Mouse (Mus musculus) cerebellum, postnatal 10 days (tissue): ENCODE results near the gene Rfpl4.
"Not testable (repeated sequence)": the region's sequence is repeated elsewhere in the genome, so short reads cannot be mapped to it uniquely, and the experiment has no call there.

Source experiments
- DNase-seq, 2 experiments: peaks; one replicate each; pipeline ENCODE4 v3.0.0; 2021; ENCODE audit warnings: mixed read lengths in 2 of 2

Gene Rfpl4

DNA sequence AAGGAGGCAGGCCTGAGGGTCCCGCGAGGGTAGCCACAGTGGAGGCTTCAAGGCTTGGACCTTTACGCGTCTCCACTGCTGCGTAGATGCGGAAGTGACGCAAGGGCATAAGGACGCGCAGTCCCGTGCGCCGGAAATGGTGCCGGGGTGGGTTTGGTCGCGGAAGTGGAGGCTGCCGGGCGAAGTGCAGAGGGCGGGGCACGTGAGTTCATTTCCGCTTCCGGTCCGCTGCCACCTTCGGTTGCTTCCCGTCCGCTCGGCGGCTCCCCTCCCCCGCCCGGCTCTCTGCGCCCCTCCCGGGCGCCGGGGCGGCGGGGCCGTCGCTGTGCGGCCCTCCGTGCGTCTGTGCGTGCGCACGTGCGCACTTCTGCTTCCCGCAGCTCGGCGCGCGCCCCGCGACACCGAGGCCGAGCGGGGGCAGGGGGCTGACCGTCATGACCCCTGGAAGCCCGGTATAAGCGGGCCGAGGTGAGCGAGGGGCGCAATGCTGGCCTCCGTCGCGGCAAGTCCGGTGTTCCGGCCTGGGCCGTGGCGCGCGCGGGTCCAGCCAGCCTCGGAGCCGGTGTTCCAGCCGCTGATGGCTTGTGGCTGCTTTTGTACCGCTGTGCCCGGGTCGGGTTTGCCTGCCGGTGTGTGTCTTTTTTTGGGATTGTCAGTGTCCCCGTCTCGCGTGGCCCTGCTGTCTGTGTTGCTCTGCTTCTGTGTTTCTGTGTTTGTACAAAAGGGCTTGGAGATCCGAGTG lies 36.6 kb downstream of the Rfpl4 start, which contains the start of gene Epn1:
TSS of gene Epn1 (plus strand) at position 226 of the 742 bp plus-strand sequence.
- peak; percentile 98 to 99 for DNase-seq

DNA sequence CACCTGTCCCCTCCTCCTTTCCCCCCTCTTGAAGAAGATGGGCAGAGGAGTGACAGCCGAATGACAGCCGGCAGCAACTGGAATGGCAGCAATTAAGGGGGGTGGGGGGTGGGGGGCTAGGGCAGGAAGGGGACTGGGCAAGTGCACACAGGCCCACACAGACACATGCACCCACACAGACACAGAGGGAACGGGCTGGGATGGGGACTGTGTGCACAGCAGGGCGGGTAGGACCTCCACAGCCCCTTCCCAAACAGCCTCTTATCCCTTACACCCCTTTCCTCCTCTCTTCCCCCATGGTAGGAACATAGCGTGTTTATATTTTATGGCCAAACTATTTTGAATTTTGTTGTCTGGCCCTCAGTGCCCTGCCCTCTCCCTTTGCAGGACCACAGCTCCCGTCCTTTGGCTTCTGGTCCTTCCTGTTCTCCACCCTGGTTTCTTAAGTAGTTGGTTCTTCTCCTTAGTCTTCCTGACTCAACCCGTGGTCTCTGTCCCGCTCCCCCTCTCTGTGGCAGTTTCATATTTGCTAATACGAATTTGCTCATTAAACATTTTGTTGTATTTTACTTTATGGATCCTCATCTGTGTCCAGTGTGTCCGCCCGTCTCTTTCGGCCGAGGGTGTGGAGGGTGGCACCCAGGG lies 37.3 kb downstream of the Rfpl4 start:
- DNase-seq: not testable (repeated sequence)

DNA sequence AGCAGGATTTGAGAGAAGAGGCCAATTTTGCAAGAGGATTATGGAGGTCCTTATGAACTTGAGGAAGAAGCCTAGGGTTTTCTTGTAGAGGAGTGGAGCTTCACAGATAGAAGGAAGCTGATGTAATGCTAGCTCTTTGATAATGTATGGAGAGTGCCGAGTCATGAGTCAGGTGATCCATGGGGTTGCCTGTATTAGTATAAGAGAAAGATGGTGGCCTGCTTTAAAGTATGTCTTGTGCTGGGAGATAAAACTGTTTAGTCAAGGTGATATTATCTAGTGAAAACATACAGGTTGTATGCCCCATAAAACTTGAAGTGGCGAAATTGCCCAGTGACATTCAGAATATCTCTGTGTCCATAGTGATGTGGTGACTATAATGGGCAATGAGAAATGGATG lies 39.8 kb downstream of the Rfpl4 start:
- no peak for DNase-seq

DNA sequence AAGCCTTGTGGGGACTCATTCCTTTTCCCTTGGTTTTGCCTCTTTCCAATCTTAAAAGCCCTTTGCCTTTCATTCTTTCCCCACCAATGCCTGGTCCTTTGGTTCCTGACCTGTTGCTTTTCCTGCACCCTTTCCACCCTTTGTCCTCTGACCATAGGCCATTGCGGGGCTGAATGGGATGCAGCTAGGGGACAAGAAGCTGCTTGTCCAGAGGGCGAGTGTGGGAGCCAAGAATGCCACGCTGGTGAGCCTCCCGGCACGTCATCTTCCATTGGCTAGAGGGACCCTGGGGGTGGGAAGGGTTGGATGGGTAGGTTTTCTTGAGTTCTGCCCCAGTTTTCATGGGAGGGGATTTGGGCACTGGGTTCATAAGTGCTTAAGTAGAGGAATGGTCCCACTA lies 41.8 kb downstream of the Rfpl4 start:
- DNase-seq: no peak

DNA sequence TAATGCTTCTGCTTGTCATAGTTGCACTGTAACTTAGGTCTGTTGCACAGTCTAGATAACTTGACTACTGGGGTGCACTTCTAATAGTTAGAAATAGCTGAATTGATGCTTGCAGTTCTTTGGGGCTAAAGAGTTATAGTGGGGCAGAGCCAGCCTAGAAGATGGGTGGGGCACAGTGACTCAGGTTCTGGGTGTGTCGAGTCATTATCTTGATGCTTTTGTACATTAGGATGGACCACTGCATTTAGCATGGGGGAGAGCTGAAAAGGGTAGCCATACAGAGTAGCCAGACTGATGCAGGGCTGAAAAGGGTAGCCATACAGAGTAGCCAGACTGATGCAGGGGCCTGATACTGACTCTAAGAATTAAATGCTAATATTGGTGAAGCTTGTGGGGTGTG lies 43.2 kb downstream of the Rfpl4 start:
- DNase-seq: no peak

DNA sequence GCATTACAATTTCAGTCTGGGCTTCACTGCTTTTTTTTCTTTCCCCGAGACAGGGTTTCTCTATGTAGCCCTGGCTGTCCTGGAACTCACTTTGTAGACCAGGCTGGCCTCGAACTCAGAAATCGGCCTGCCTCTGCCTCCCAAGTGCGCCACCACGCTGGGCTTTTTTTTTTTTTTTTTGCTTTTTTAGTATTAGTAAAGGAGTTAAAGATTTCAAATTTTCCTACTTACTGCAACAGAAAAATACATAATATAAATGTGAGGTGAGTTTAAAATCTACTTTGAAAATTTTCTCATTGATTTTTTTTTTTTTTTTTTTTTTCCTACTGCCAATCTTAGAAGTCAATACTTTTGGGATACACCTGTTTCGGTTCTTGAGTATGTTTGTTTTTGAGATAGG lies 51.9 kb downstream of the Rfpl4 start:
- DNase-seq: no peak

DNA sequence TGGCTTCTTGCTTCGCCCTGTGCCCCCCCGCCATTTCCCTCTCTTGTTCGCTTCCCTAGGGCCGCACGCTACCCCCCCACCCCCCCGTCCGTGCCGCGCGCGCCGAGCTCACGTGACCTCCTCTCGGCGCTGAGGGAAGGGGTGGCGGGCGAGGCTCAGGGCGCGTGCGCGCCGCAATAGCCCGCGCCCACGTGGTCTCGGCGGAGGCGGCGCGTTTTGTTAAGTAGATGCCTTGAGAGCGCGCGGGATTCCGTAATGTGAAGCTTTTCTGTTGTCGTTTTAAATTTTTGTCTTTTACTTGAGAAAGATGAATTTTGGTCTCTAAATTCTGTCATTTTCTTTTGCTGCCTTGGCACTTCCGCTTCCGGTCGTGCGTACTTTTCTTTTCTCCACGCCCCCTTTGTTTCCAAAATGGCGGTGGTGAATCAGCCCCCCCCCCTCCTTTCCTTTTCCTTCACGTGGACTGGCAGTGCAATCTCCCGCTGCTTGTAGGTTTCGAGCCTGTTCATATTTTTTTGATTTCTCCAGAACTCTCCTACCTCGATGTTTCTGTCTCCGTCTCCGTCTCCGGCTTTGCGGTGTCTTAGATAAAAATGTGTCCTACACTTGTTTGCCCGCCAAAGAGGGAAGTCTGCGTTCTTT lies 54.3 kb downstream of the Rfpl4 start:
- peak; percentile 77 to 85 for DNase-seq

DNA sequence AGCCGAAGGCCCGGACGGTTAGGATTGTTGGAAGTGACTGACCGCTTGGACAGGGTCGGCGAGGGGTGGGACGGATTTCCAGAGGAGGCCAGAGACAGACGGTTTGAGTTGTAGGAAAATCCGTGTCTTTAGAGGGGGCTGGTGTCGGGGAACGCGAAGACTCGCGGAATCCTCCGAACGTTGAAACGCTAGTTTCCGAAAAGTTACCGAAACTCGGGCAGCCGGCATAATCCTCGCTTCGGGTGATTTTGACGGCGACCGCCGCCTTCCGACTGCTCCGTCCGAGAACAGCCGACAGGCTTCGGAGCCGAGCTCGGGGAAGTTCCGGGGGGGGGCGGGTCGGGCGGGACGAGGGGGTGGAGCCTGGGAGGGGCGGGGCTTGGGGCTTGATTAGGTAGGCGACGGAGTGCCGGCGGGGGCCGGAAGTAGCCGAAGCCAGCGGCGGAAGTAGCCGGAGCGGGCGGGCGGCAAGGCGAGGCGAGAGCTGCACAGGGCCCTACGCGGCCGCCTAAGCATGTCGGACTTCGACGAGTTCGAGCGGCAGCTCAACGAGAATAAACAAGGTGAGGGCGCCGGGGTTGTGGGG lies 54.9 kb downstream of the Rfpl4 start, which contains the start of gene U2af2:
TSS of gene U2af2 (plus strand) at position 370 of the 586 bp plus-strand sequence.
- DNase-seq: peak; percentile 99

DNA sequence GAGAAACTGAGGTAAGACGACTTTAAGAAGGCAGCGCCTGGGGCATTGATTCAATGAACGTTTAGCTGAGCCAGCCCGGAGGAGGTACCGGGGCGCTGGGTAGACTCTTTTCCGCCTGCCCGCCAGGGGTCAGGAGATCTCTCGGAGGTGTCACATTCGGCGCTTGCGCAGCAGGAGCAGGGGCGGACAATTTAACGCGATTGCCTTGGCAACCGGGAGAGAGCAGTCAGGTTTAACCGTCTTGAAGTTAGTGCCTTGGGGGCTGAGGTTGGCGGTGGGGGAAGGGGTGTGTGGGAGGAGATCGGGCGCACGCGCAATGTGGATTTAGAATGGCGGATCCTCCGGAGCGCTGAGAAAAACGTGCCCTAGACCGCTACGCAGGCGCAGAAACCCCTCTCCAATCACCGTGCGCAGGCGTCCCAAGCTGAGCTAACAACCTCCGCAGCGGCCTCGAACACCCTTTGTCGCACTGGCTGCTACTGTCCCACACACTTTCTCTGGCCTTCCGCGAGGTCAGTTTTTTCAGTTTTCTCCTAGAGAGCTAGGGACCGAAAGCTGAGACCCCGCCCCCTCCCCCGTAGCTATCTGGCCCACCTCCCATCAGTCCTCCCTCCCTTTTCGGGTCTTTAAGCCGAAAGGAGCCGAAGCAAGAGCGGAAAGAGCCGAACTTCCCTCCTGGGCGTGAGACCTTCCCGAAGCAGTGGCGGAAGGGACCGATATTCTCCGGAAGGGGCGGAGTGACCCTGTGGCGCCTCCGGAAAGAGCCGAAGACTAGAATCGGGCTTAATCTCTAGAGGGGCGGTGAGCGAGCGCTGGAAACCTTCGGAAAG lies 55.6 kb downstream of the Rfpl4 start:
- peak; percentile 100 for DNase-seq

DNA sequence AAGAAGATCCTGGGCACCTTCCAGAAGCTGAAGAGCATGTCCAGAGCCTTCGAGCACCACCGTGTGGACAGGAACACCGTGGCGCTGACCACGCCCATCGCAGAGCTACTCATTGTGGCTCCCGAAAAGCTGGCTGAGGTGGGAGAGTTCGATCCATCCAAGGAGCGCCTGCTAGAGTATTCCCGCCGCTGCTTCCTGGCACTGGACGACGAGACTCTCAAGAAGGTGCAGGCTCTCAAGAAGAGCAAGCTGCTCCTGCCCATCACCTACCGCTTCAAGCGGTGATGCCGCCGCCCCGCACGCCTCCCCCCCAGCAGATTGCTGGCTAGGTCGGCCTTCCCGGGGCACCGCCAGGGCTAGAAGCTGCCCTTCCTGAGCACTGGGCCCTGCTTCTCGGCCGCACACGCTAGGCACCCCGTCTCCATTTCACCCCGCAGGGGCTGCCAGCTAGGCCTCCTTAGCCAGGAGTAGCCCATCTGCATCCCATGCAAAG lies 56.5 kb downstream of the Rfpl4 start:
- DNase-seq: peak; percentile 95 to 96
